Mouse (Mus musculus): Measurements from ENCODE around the gene Kpna2.
"Not testable (repeated sequence)": the region's sequence is repeated elsewhere in the genome, so short reads cannot be mapped to it uniquely, and the experiment has no call there.

Kpna2 gene

DNA sequence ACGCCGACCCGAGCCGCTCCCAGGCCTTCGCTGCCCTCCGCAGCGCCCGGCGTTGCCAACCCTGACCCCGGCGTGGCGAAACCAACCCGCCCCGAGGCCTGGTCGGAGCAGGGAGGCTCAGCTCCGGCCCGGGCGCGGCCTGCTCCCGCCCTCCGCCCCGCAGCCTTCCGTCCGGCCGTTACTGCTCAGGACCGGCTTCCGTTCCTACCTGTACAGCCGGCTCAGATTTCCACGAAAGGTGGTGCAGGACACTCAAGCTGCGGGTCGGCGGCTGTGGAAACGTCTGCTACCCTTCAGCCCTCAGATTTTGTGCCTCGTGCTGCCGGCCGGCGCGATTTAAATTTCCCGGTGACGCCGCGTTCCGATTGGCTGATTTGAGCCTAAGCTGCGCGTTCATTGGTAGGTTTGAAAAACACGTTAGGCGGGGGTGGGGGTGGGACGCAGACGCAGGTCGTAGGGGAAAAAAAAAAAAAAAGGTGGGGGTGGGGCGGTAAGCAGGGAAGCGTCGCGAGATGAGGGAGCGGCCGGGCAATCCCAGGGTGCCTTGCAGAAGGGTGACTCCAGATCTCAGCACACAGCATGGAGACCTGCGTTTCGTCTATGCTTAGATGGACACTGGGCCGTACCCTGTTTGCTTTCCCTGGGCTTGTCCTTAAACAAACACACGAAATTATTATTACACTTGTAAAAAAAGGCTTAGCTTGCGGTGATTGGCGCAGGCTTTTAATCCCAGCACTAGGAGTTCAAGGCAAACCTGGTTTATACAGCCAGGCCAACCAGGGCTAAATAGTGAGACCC lies at the start of gene Kpna2:
TSS of gene Kpna2 (minus strand) at position 391 of the 798 bp plus-strand sequence.
- DNase-seq (ENCODE audit: low read depth, low spot score): peak; percentile 98

DNA sequence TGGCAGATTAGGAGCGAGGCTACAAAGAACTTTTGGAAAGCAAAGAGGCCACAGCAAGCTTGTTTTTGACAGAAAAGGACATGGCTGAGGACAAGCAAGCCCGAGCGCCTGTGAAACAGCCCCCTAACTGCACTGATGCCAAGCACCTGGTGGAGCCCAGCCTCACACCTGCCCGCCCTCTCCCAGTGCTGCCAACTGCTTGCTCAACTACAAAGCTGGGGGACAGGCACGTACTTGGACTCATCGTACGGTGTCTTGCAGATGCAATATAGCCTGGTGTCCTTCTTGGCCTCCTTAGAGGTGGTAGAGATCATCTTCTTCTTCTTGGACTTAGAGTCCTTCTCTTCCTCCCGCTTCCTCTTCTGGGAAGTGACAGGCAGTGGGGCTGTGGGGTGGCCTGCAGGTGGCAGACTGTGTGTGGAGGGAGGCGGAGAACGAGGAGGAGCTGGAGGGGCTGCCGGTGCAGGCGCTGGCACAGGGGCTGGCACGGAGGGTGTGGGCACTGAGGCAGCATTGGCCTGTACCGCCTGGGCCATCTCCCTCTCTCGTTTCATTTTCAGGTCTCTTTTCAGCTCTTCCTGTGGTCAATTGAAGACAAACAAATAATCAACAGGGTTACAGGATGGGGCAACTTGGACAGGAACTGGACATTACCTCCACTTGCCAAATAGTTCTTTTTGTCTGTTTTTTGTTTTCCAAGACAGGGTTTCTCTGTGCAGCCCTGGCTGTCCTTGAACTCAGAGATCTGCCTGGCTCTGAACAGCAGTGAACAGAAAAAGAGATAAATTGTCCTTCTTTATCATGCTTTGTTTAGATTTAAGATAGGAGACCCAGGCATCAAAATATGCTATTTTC lies 47.7 kb upstream of the Kpna2 start:
- no peak for DNase-seq (ENCODE audit: low read depth, low spot score)

DNA sequence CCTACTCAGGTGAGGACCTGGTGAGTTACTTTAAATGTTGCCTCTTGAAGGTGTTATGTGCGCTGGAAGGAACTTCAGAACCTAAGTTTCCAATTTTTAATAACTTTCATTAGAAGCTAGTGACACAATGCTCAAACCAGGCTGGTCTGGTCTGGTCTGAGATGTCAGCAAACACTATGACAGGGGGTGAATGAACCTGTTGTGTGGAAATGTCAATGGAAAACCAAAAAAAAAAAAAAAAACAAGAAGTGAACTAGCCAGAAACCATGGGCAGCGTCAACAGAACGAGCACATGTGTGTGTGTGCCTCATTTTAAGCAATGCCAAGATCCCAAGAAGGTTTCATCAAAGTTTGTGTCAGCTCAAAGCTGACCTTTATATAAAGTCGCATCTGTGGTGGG lies 46.2 kb upstream of the Kpna2 start:
- no peak for DNase-seq (ENCODE audit: low read depth, low spot score)

DNA sequence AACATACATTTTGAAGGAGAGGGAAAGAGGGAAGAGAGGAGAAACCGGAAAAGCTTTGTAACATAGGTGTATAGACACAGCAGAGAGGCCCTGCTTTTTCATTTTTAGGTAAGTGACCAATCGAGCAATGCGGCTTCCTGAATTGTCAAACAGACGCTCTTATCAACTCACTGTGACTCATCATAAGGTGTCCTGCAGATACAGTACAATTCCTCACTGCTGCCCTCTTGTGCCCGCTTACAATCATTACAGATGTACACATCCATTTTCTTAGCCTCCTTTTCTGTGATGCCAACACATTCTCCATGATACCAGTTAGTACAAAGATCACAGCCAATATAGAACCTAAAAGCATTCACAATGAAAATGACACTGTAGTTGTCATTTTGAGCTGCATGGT lies 45.0 kb upstream of the Kpna2 start:
- DNase-seq (ENCODE audit: low read depth, low spot score): peak; percentile 85

DNA sequence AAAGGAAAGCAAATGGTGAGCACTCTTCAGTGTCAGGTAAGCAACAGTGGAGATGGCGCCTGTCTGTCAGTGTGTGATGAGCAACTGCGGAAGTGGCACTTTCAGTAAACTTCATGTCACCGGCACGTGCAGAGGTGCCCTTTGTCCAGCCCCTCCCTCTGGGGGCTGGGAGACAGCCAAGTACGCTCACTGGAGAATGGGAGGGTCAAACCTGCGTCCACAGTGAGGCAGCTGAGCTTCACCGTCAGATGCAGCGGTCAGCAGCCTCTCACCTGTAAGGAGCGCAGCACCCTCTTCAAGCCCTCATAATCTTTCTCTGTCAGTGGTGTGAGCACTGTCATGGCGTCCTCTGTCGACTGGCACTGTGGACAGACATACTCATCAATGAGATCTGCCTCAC lies 44.0 kb upstream of the Kpna2 start:
- no peak for DNase-seq (ENCODE audit: low read depth, low spot score)

DNA sequence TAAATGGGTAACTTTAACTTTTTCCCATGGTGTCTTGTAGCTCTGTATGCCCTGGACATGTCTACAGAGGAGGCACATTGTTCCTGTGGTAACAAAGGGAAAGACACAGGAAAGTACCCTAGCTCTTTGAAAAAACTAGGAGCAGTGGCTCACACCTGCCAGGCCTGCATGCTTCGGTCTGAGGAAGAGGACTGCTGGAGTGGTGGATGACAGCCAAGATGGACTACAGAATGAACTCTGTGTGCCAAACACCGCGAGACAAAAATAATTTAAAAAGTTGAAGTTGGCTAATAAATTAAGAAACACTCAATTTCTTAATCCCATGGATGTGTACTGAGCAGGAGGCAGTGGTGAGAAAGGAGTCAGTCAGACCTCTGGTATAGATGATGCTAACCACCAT lies 42.1 kb upstream of the Kpna2 start:
- no peak for DNase-seq (ENCODE audit: low read depth, low spot score)

DNA sequence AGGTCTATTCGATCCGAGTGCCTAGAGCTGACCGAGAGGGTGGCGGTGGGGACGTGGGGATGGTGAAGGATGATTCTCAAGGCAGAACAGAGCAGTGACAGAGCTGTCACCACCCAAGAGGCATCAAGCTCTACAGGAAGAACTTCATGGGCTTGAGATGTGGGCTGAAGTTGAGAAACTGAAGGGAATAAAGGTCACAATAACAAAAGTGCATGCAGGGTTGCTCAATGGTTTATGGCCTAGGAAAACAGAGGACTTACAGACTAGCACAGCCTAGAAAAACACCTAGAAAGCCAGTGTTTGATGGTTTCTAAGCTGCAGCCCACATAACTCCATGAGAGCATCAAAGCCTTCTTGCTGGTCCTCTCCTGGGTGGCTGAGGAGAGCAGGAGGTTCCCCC lies 40.1 kb upstream of the Kpna2 start:
- DNase-seq (ENCODE audit: low read depth, low spot score): no peak

DNA sequence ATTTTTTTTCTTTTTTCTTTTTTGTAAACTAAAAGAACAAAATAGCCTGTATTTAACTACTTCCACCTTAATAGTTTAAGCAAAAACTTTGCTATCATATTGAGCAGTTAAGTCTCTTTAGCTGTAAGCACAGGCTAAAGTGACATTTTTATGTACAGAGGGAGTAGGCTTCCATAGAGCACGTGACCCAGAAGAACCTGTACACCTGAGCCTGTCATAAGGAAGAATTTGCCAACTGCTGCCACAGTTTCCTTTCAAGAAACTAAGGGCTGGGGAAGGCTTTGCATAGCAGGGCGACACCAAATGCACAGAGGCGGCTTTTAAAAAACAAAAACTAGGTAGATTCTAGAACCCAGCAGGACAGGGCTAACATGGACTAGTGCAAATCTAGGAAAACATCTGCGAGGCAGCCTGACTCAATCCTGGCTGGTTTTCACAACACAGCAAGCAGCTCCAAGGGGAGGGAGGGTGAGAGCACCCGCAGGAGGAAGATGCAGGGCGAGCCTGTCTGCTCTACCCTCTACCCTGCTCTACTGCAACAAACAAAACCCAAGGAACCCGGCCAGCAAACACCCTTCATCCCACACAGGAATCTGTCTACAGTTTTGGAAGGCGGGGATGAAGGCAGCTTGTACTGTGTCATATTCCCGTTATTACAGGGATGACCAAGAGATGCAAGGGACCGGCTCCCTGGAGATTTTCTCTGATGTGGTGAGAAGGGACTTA lies 34.9 kb upstream of the Kpna2 start:
- DNase-seq (ENCODE audit: low read depth, low spot score): no peak

DNA sequence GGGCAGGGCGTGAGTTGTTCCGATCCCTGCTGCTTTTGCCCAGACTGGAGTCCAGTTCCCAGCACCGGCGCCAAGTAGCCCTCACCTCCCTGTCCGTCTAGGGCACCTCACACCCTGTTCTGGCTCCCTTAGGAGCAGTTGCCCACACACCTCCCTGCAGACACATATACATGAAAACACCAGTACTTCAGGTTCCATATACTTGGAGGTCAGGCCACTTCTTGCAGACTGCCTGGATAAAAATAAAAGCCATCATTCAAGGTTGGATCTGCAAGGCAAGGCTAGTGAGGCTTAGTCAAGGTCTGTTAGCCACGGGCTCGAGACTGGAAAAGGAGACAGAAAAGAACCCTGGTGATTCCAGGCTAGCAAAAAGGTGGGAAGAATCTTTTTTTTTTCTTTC lies 32.3 kb upstream of the Kpna2 start:
- no peak for DNase-seq (ENCODE audit: low read depth, low spot score)

DNA sequence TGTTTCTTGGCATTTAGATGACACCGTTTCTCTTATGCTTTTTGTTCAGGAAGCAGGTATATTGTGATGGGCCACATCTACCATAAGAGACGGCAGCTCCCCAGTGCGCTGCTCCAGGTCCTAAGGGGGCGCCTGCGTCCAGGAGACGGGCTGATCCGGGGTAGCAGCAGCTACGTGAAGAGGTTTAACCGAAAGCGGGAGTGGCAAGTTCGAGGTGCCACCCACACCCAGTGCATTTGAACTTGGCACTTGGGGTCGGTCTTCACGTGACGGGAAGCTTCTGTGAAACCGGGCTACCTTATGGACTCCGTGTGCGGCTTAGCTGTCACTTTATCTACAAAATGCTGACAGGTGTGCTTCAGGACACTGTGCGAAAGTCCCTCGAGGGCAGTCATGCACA lies 30.2 kb upstream of the Kpna2 start:
- no peak for DNase-seq (ENCODE audit: low read depth, low spot score)

DNA sequence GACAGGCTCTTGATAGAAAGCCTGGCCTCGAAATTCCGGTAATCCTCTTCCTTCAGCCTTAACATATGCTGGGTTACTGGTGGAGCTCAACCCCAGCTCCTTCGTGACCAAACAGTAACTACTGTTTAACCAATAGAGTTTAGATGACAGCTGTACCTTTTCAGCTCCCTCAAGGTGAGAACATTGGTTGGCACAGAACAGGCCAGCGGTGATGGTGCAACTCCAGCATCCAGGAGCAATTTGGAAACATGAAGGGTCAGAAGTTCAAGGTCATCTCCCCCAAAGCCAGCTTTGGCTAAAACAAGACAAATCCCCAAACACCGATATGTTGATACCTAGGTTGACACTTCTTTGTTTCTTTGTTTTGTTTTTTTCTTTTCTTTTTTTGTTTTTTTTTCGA lies 29.4 kb upstream of the Kpna2 start:
- peak; percentile 56 for DNase-seq (ENCODE audit: low read depth, low spot score)

DNA sequence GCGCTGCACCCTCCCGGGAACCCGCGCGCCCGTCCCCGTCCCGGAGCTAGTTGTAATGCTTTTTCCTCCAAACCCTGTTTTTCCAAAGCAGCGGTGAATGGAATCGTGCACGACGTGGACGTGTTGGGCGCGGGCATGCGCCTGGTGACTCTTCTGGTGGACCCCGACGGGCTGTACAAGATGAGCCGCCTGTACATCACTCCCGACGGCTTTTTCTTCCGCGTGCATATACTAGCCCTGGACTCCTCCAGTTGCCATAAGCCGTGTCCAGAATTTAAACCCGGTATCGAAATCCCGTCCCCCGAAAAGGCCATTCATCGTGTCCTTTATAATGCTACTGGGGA lies 28.9 kb upstream of the Kpna2 start:
- DNase-seq (ENCODE audit: low read depth, low spot score): no peak

DNA sequence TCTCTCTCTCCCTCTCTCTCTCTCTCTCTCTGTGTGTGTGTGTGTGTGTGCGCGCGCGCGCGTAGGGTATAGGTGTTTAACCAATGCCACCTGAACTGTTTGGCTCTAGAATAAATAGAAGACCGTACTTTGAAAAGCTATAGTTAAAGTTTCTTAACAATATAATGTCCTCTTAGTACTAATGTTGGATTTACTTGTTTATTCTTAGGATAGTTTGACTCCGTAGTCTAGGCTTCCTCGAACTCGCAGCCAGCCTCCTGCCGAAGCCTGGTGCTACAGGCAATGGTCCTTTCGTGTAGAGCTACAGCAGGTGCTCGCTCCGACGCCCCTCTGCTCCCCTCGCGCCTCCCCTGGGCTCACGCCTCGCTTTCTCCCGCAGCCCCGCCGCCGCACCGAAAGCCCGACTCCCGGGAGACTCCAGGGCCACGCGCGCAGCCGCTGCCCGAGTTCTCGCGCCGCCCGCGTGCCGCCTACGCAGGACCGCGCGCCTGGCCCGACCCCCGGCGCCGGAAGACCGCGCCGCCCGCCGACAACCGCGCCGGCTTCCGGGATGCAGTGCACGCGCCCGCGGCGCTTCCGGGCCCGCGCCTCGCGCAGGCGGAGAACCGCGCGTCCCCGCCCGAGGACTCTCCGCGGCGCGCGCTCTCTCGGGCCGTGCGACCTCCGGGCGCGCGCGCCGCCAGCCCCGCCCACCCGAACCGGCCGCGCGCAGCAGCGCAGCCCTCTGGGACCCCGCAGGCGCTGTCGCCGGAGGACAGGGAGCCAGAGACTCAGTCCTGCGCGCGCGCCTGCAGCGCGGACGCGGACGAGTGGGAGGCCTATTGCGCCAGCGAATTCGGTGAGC lies 28.3 kb upstream of the Kpna2 start:
- peak; percentile 85 for DNase-seq (ENCODE audit: low read depth, low spot score)

DNA sequence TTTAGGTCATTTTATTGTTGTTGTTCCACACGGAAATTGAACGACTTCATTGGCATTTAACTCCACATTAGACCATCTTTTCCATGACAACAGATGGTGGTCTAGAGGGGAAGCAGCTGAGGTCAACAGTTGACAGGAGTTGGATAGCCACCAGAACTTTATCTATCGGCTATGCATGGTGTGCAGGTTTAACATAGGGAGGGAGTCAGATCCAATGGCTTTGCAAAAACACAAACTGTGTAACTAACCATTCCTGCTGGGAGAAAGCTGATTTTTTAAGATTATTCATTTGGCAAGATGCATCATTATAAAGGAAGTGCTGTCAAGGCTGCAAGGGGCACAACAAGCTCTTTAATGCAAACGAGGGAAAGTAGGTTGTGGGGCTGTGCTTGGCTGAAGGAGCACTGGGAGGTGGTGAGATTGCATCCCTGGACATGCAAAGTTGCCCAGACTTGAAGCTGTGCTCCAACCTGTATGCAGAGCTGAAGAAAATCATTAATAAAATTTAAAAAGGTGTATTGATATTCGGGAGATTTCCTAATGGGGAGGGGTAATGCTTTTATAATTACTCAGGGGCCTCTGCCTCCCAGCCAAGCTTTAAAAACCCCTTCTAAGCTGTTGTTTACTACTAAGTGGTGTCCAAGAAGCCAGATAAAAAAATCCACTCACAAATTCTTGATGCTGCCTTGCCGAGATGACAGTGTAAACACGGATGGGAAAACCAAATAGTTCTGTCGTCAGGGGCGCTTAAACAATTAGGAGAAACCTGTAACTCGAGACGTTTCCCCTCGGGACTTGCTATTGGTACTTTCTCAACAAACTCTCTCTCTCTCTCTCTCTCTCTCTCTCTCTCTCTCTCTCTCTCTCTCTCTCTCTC lies 27.5 kb upstream of the Kpna2 start:
- no peak for DNase-seq (ENCODE audit: low read depth, low spot score)

DNA sequence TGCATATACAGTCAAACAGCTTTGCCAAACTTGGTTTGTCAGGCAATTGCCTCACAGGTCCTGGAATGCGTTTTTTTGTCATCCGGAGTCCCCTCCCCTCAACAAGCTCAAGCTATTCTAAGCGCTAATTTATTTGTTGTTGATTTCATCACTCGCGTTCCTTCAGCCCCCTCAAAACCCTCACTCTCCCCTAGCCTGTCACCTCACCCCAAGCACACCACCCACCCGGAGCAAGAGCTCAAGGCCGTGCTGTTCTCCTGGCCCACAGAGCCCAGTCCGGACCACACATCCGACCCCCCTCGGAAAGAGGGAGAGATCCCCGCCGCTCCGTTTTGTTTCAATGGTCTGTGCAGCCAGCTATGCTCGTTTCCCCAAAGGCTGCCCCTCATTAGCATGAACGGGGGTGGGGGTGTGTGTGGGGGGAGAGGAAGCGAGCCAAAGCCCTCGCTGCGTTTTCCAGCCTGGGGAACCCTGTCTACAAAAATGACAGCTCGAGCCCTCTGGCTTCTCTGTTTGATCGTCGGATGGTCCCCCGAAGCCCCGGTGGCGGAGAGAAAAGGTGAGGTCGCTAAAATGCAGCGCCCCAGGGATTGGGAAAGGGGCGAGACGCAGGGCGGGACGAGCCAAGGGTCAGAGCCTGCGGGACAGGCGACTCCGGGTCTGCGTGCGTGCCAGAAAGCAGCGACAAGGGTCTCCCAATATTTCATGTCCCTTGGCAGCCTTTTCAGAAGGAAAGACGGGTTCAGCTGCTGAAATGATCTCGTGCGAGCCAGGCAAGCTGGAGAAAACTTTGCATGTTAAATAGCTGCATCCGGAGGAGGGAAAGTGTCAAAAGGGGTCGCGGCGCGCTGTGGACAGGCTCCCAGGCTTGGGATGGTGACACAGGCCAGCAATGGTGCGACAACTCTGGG lies 26.3 kb upstream of the Kpna2 start, which contains the start of gene 1810010H24Rik:
TSS of gene 1810010H24Rik (plus strand) at position 271 of the 911 bp plus-strand sequence.
- no peak for DNase-seq (ENCODE audit: low read depth, low spot score)

DNA sequence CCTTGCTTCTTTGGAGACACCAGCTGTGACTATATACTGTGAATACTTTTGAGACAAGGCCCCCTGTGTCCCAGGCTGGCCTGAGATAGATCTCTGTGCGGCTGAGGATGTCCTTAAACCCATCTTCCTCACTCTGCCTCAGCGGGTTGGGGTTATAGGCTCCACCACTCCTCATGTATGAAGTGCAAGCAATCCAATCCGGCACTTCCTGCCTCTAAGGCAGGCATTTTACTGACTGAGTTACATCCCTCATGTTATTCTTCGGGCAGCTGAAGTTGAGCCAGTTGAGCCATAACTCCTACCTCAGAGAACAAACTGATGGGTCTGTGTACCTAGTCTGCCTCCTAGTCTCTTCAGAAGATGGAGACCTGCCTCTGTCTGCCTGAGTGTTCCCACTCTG lies 25.1 kb upstream of the Kpna2 start:
- DNase-seq (ENCODE audit: low read depth, low spot score): no peak

DNA sequence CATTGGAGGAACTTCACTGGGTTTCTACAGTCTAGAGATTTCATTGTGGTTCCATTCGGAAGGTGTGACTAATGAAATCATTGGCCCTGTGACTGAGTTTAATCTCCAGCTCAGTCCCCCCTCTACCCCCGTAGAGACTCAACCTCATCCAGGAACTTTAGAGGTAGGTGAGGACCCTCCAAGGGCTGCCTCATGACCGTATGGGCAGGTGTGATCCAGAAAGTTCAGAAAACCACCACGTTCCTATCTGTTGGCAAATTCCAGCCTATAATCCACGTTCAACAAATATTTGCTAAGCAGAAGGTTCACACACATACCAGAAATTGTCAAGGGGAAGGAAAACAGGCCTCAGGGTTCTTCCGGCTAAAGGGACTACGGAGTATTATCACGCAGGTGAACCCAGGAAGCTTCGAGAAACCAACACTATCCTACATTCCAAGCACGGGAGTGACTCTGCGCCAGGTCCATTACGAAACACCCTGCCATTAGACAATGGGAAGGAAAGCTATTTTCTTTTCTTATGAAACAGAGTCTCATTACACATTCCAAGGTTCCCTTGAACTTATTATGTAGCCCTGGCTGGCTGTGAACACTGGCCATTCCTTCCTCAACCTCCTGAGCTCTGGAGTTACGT lies 22.8 kb upstream of the Kpna2 start:
- DNase-seq (ENCODE audit: low read depth, low spot score): no peak

DNA sequence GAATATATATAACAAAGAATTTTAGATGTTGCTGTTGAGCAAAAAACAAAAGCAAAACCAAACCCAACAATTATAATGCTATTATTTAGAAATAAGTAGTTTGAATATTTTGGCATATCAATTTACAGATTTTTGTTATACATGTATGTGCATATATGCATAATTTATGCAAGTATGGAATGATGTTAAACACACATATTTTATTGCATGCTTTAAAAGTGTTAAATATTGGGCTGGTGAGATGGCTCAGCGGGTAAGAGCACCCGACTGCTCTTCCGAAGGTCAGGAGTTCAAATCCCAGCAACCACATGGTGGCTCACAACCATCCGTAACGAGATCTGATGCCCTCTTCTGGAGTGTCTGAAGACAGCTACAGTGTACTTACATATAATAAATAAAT lies 20.4 kb upstream of the Kpna2 start:
- DNase-seq (ENCODE audit: low read depth, low spot score): not testable (repeated sequence)

DNA sequence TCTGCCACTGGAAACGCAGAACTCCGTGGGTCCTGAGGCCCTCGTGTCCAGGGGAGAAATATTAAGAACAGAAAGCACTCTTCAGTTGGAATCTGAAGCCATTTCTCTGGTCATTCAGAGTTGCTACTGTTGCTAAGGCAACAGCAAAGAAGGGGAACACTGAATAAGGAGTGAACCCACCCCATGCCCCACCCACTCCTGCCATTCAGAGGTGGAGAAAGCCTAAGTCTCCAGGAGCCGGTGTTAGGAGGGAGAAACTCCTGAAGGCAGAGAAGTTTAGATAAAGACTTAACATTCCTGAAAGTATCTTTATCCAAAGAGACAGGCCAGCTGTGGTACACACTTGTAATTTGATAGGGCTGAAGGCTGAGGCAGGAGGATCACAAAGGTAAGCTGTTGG lies 20.0 kb upstream of the Kpna2 start:
- DNase-seq (ENCODE audit: low read depth, low spot score): peak; percentile 84

Measured in ES-CJ7 (cell line).